Mouse (Mus musculus) MEL (cell line): ENCODE measurements at regions not wholly inside any gene's neighbourhood (a gene's known extent, or its start where the extent isn't known, plus 50 kb on each side); places are given as distances from the start of the nearest gene placed in this dataset.

Experiments
- DNase-seq: peaks from one replicate; pipeline ENCODE4 v3.0.0; 2011; ENCODE audit warnings: low read depth, low spot score
- H3K27ac ChIP-seq: 2 replicates; pipeline ENCODE4 v1.5.1; 2012; ENCODE audit warnings: low read depth, mild to moderate bottlenecking, control low read depth, low read length, moderate library complexity; ENCODE audit not compliant: control insufficient read depth
- H3K27me3 ChIP-seq, 2 experiments: fragments of 150-350 bp in 1 of 2; sonication (generic) in 1 of 2; 2 replicates each; pipeline ENCODE4 v1.6.1; 2012; ENCODE audit warnings: low read length in 2 of 2, mild to moderate bottlenecking in 2 of 2, improper control_type of control experiment in 1 of 2, moderate library complexity in 1 of 2; ENCODE audit not compliant: insufficient read depth in 2 of 2, control insufficient read depth in 1 of 2
- H3K36me3 ChIP-seq, 2 experiments: 2 replicates each; pipeline ENCODE4 v1.6.1; 2012 to 2014; ENCODE audit warnings: low read length in 2 of 2, improper control_type of control experiment in 1 of 2, inconsistent platforms in 1 of 2, mild to moderate bottlenecking in 1 of 2; ENCODE audit not compliant: insufficient read depth in 2 of 2, control insufficient read depth in 1 of 2
- H3K4me1 ChIP-seq, 2 experiments: fragments of 150-350 bp in 1 of 2; sonication (generic) in 1 of 2; 2 replicates each; pipeline ENCODE4 v1.6.1; 2012; ENCODE audit warnings: low read length in 2 of 2, improper control_type of control experiment in 1 of 2, mild to moderate bottlenecking in 1 of 2; ENCODE audit not compliant: insufficient read depth in 2 of 2, control insufficient read depth in 1 of 2
- H3K4me3 ChIP-seq, 2 experiments: fragments of 150-350 bp in 1 of 2; sonication (generic) in 1 of 2; 2 replicates each; pipeline ENCODE4 v1.5.1; 2012; ENCODE audit warnings: low read depth in 2 of 2, low read length in 2 of 2, mild to moderate bottlenecking in 2 of 2, moderate library complexity in 2 of 2, control low read depth in 1 of 2, improper control_type of control experiment in 1 of 2; ENCODE audit not compliant: control insufficient read depth in 1 of 2, insufficient read depth in 1 of 2
- H3K79me2 ChIP-seq: 2 replicates; pipeline ENCODE4 v1.6.1; 2012; ENCODE audit warnings: mild to moderate bottlenecking, low read length, moderate library complexity; ENCODE audit not compliant: control insufficient read depth, poor library complexity, insufficient read depth
- H3K9ac ChIP-seq: 2 replicates; pipeline ENCODE4 v1.6.1; 2012; ENCODE audit warnings: low read depth, mild to moderate bottlenecking, control low read depth, low read length, moderate library complexity; ENCODE audit not compliant: control insufficient read depth, poor library complexity, severe bottlenecking
- H3K9me3 ChIP-seq: fragments of 150-350 bp; sonication (generic); replicated peaks from 2 replicates; pipeline ENCODE4 v1.6.1; 2012; ENCODE audit warnings: mild to moderate bottlenecking, low read length, improper control_type of control experiment, moderate library complexity; ENCODE audit not compliant: insufficient read depth
- CHD1 ChIP-seq: IDR thresholded peaks from 2 replicates; pipeline ENCODE4 v1.6.1; 2012; ENCODE audit warnings: low read depth, mild to moderate bottlenecking, inconsistent platforms, low read length, improper control_type of control experiment
- E2F4 ChIP-seq: IDR thresholded peaks from 2 replicates; pipeline ENCODE4 v1.6.1; 2011; ENCODE audit warnings: low read depth, low read length, improper control_type of control experiment, borderline replicate concordance
- ELF1 ChIP-seq: IDR thresholded peaks from 2 replicates; pipeline ENCODE4 v1.6.1; 2014; ENCODE audit warnings: low read depth, mild to moderate bottlenecking, inconsistent platforms, low read length, improper control_type of control experiment, moderate library complexity
- EP300 ChIP-seq, 2 experiments: IDR thresholded peaks; 2 replicates each; pipeline ENCODE4 v1.6.1; 2011; ENCODE audit warnings: improper control_type of control experiment in 2 of 2, low read length in 2 of 2, low read depth in 1 of 2, mild to moderate bottlenecking in 1 of 2
- ETS1 ChIP-seq: IDR thresholded peaks from 2 replicates; pipeline ENCODE4 v1.6.1; 2012; ENCODE audit warnings: low read depth, mild to moderate bottlenecking, inconsistent platforms, low read length, improper control_type of control experiment, moderate library complexity
- GABPA ChIP-seq: IDR thresholded peaks from 2 replicates; pipeline ENCODE4 v1.6.1; 2012; ENCODE audit warnings: low read depth, mild to moderate bottlenecking, inconsistent platforms, low read length, improper control_type of control experiment, moderate library complexity
- GATA1 ChIP-seq: IDR thresholded peaks from 2 replicates; pipeline ENCODE4 v1.6.1; 2011; ENCODE audit warnings: low read depth, low read length, improper control_type of control experiment
- KAT2A ChIP-seq: conservative IDR thresholded peaks from 2 replicates; pipeline ENCODE4 v1.6.1; 2012; ENCODE audit warnings: low read depth, low read length, improper control_type of control experiment, inconsistent platforms
- MAX ChIP-seq: IDR thresholded peaks from 2 replicates; pipeline ENCODE4 v1.6.1; 2011; ENCODE audit warnings: low read length, improper control_type of control experiment
- MEF2A ChIP-seq: IDR thresholded peaks from 2 replicates; pipeline ENCODE4 v1.6.1; 2014; ENCODE audit warnings: low read depth, mild to moderate bottlenecking, inconsistent platforms, low read length, improper control_type of control experiment; ENCODE audit not compliant: poor library complexity, insufficient replicate concordance, severe bottlenecking; ENCODE audit errors: extremely low read depth
- MYB ChIP-seq: IDR thresholded peaks from 2 replicates; pipeline ENCODE4 v1.6.1; 2011; ENCODE audit warnings: mild to moderate bottlenecking, low read depth, low read length, improper control_type of control experiment
- POLR2A ChIP-seq, 2 experiments: IDR thresholded peaks; 2 replicates each; pipeline ENCODE4 v1.6.1; 2011 to 2012; ENCODE audit warnings: low read length in 2 of 2, mild to moderate bottlenecking in 2 of 2, control low read depth in 1 of 2, improper control_type of control experiment in 1 of 2, low read depth in 1 of 2, moderate library complexity in 1 of 2; ENCODE audit not compliant: control insufficient read depth in 1 of 2, insufficient read depth in 1 of 2, poor library complexity in 1 of 2
- POLR2AphosphoS5 ChIP-seq: IDR thresholded peaks from 2 replicates; pipeline ENCODE4 v1.6.1; 2012; ENCODE audit warnings: low read depth, borderline replicate concordance, mild to moderate bottlenecking, inconsistent platforms, low read length, moderate library complexity, mixed read lengths
- RAD21 ChIP-seq: IDR thresholded peaks from 2 replicates; pipeline ENCODE4 v1.6.1; 2011; ENCODE audit warnings: mild to moderate bottlenecking, low read depth, low read length, improper control_type of control experiment
- RCOR1 ChIP-seq: IDR thresholded peaks from 2 replicates; pipeline ENCODE4 v1.6.1; 2012; ENCODE audit warnings: low read depth, mild to moderate bottlenecking, inconsistent platforms, low read length, improper control_type of control experiment
- SIN3A ChIP-seq: IDR thresholded peaks from 2 replicates; pipeline ENCODE4 v1.6.1; 2012; ENCODE audit warnings: low read length, improper control_type of control experiment, inconsistent platforms
- TBP ChIP-seq: IDR thresholded peaks from 2 replicates; pipeline ENCODE4 v1.8.0; 2011; ENCODE audit warnings: low read depth, low read length, improper control_type of control experiment
- UBTF ChIP-seq: IDR thresholded peaks from 2 replicates; pipeline ENCODE4 v1.6.1; 2012; ENCODE audit warnings: low read depth, mild to moderate bottlenecking, inconsistent platforms, low read length, improper control_type of control experiment, moderate library complexity, borderline replicate concordance; ENCODE audit not compliant: insufficient read depth
- ZMIZ1 ChIP-seq: IDR thresholded peaks from 2 replicates; pipeline ENCODE4 v1.6.1; 2012; ENCODE audit warnings: low read depth, mild to moderate bottlenecking, inconsistent platforms, low read length, improper control_type of control experiment, moderate library complexity

DNA sequence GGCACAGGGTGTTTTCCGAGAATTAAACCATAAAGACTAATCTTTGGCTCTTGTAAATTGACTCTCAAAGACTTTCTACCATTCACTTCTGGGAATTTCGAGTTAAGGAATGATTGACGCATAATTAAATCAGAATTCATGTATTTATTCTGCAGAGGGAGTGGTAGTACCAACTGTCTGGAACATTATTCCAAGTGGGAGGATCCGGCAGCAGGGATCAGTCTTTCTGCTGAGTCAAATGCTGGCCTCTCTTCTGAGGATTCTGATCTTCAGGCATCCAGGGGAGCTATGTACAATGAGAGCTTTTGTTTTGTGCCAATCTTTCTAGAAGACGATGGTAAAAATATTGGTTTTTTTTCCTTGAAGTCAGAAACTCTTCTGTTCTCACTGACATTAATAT is 257.4 kb downstream of the Ikzf2 start:
- Histone ChIP-seq H3K36me3 (no peaks in the 10 kb centered on the region), H3K4me1 (no peaks in the 10 kb centered on the region), H3K27ac (no peak overlapping the region), H3K4me3 (no peak overlapping the region), H3K9ac (no peak overlapping the region), H3K27me3 (no peaks in the 10 kb centered on the region), H3K9me3 (no peaks in the 10 kb centered on the region), H3K79me2 (no peaks in the 10 kb centered on the region)
- TF ChIP-seq RAD21, result no peak
- no peak for TF ChIP-seq GABPA
- TF ChIP-seq MAX, result no peak
- TF ChIP-seq POLR2AphosphoS5, result no peak
- no peak for TF ChIP-seq UBTF
- no peak for TF ChIP-seq GATA1
- TF ChIP-seq RCOR1, result no peak
- TF ChIP-seq E2F4, result no peak
- no peak for TF ChIP-seq MEF2A
- no peak for TF ChIP-seq MYB
- TF ChIP-seq SIN3A, result no peak
- TF ChIP-seq ZMIZ1, result no peak
- no peak for TF ChIP-seq ETS1
- no peak for TF ChIP-seq POLR2A (IDR thresholded peaks at IDR 0.05; ENCODE audit: control insufficient read depth in 1 of 2, insufficient read depth in 1 of 2, low read depth in 1 of 2, low read length in 2 of 2, poor library complexity in 1 of 2)
- TF ChIP-seq TBP, result no peak
- no peak for DNase-seq

DNA sequence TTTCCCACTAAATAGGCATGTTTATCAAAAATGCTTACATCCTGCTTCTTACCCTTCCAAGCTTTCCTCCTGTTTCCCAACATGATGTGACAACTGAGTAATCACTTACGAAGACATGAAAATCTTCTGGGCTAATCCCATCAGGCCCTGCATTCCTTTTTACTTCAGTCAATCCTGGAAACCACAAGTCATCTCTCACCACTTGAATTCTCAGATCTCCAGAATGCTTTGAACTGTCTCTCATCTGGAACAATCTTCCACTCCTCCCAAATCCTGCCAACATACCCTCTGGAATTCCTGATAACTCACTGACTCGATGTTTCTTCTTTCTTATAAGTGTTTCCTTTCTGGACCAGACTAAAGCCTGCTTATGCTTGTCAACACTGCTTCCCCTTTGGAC is 289.4 kb downstream of the Ikzf2 start:
- TF ChIP-seq EP300 (IDR thresholded peaks at IDR 0.05; ENCODE audit: low read depth in 1 of 2, low read length in 2 of 2) (no peak), ELF1 (no peak), POLR2AphosphoS5 (no peak), CHD1 (no peak), RAD21 (no peak), E2F4 (no peak), KAT2A (no peak)
- TF ChIP-seq, all 39 proteins: peak for 0
- H3K9ac ChIP-seq, result no peak overlapping the region
- H3K27me3 ChIP-seq, result no peaks in the 10 kb centered on the region; a peak in 1 of 4 replicates
- H3K36me3 ChIP-seq, result no peaks in the 10 kb centered on the region
- no peak overlapping the region for H3K27ac ChIP-seq
- DNase-seq, result no peak
- H3K9me3 ChIP-seq, result no peaks in the 10 kb centered on the region
- H3K79me2 ChIP-seq, result no peaks in the 10 kb centered on the region
- no peaks in the 10 kb centered on the region for H3K4me1 ChIP-seq
- no peak overlapping the region for H3K4me3 ChIP-seq
